Mouse (Mus musculus) gastrocnemius, postnatal 36 days (tissue): Measurements from ENCODE around the gene Mast4. TPM values are rescaled to one million over a fixed set of nuclear protein-coding genes. Genes with fewer than 3 reads are reported as not detected.
A peak's percentile ranks its signal among the peaks of the same experiment; 100 is the strongest.

Source experiments
- DNase-seq, 2 experiments: peaks; one replicate each; pipeline ENCODE4 v3.0.0; 2022
- intact Hi-C: fragments of 180-260 bp; cut with DNase I; formaldehyde crosslinking; loops from one replicate; pipeline ENCODE4 v1.15.1; 2025
- total RNA-seq, 2 experiments: library from RNA; stranded (reverse); gene quantifications; 2 replicates each; pipeline ENCODE4 v1.2.3; 2021

The Mast4 gene
- total RNA-seq, 2 experiments from 2014 or later: 30.8 to 33.7 TPM

GRCm38 (mm10) chr13:102877154-102877553, 457.1 kb downstream of the Mast4 start:
- intact Hi-C loops: no loop called here
- no peak for DNase-seq

- intact Hi-C loops: no loop called here
- no peak for DNase-seq
These were observed 458.8 kb downstream of the Mast4 start for GRCm38 (mm10) chr13:102875520-102875919.

- intact Hi-C loops: no loop called here
- DNase-seq: no peak
These were observed 459.2 kb downstream of the Mast4 start for GRCm38 (mm10) chr13:102875144-102875476.

DNA sequence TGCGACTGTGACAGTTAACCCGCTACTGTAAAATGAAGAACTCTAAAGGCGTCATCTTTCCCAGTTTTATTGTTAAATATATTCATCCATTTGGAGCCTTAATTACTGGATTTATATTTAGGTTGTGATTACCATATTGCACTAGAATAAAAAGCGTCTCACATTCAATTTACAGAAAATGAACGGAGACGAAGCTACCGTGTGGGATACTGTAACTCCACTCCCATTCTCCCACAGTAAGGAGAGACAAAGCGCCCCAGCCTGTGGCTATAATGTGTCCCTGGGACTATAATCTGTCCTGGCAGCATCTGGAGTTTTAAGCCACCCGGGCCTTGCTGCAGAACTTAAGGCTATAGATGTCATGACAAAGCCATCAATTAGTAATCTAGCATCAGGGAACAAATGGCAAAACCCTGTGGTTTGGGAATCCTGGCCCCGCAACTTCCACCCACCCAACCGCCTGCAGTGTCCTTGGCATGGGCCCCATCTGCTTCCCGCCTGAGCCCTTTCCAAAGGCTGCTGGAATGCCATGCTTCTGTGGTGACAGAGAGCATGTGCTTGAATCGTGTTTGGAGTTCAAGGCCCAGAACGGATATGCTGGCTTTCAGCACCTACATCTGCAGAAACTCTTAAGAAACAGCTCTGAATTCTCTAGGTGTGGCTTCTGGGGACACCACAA, 459.7 kb downstream of the Mast4 start:
- intact Hi-C loops: no loop called here
- DNase-seq: peak; percentile 42 to 43

DNA sequence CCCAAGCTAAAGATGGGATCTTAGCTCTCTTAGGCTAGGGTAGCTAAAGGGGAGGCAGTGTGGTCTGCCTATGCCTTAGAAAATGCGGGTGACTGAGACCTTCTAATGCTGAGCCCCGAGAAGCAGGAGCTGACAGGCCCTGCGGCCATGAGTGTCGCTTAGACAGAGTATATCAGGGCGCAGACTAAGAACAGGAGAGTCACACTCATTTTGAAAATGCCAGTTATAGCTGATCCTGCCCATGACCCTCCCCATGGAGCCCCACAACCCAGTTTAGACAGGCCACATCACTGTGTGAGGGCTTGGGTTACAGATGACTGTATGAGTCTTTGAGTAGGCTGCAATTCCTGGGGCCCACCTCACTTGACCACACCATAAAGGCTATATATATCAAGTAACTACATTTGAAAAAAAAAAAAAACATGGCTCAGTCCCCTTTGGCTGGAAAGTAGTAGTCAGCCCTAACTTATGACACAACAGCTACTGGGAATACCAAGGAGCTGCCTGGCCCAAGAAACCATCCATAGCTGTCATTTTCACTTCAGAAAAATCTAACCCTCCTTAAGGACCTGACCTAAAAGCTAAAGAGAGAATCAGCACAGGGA, 460.8 kb downstream of the Mast4 start:
- DNase-seq: no peak
- intact Hi-C loops: no loop called here

GRCm38 (mm10) chr13:102871380-102872104, 462.8 kb downstream of the Mast4 start:
- intact Hi-C loops: no loop called here
- no peak for DNase-seq

GRCm38 (mm10) chr13:102869541-102869940, 464.8 kb downstream of the Mast4 start:
- DNase-seq: no peak
- intact Hi-C loops: no loop called here

GRCm38 (mm10) chr13:102866816-102867215, 467.5 kb downstream of the Mast4 start:
- no peak for DNase-seq
- intact Hi-C loops: no loop called here

DNA sequence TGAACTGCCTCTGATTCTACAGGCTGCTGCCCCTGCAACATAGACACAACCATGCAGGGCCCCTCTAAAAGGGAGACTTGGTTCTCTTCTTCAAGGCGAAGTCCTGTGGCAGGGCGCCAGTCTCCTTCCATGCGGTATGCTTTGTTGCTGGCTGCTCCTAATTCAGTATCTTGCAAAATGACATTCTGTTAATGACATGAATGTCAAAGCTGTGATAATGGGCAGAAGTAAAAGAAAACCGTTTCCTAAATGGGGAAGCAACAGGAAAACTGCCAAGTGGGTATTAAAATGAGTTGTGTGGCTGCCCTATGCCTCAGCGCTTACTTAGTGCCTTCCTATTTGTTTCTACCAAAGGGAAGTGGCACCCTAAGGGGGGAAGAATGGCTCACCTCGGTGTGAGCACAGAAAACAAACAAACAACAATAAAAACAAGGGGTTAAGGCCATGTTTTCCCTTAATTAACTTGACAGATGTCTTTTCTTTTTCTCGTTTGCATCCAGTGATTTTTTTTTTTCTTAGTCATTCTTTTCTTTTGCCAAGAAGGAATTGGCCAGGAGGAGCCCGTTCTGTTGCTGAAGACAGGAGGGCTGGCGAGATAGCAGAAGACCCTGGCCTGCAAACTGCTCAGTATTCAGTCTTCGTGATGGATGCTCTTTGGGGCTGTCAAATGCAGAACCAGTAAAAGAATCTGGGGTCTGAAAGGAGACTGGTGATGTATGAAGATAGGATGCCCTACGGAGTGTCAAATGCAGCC, 468.1 kb downstream of the Mast4 start:
- DNase-seq: no peak
- intact Hi-C loops: no loop called here

GRCm38 (mm10) chr13:102865494-102865893, 468.8 kb downstream of the Mast4 start:
- DNase-seq: no peak
- intact Hi-C loops: no loop called here

GRCm38 (mm10) chr13:102864840-102865239, 469.5 kb downstream of the Mast4 start:
- DNase-seq: no peak
- intact Hi-C loops: no loop called here

DNA sequence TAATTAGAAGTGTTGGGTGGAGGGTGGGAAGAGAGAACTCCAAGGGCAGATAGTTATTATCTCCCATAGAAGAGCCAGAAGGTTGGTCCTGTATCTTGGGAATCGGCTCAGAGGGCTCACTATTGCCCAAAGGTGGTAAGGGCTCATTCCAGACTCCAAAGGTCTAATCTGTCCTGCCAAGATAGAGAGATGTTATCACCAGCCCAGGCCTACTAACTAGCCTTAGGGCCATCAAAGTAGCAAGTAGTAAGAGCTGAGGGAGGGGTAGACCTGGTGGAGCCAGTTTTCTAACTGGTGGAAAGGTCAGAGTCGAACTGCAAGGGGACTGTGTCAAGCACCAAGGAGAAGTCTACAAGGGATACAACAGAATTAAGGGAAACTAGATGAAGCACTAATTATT, 470.2 kb downstream of the Mast4 start:
- intact Hi-C loops: no loop called here
- DNase-seq: no peak

DNA sequence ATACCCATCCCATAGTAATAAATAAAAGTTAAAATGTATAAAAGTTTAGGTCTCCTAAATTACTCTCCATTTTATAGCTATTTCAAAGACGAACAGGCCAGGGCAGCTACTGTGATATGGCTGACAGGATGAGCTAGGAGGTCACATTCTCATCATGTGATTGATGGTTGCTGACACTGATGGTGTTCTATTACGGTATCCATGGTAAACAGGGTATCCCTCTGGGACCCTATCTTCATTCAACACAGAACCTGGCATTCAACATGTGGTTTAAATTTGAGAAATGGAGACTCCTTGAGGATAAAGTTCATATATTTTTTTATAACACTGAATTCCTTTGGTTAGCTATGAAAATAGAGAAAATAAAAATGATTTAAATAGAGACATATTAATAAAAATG, 471.3 kb downstream of the Mast4 start:
- intact Hi-C loops: no loop called here
- DNase-seq: no peak

- no peak for DNase-seq
- intact Hi-C loops: no loop called here
These were observed 471.9 kb downstream of the Mast4 start for GRCm38 (mm10) chr13:102862397-102862796.

GRCm38 (mm10) chr13:102860733-102861132, 473.6 kb downstream of the Mast4 start:
- no peak for DNase-seq
- intact Hi-C loops: no loop called here

- intact Hi-C loops: no loop called here
- no peak for DNase-seq
These were observed 474.2 kb downstream of the Mast4 start for GRCm38 (mm10) chr13:102860135-102860534.

- intact Hi-C loops: no loop called here
- no peak for DNase-seq
These were observed 476.8 kb downstream of the Mast4 start for GRCm38 (mm10) chr13:102857539-102857838.

DNA sequence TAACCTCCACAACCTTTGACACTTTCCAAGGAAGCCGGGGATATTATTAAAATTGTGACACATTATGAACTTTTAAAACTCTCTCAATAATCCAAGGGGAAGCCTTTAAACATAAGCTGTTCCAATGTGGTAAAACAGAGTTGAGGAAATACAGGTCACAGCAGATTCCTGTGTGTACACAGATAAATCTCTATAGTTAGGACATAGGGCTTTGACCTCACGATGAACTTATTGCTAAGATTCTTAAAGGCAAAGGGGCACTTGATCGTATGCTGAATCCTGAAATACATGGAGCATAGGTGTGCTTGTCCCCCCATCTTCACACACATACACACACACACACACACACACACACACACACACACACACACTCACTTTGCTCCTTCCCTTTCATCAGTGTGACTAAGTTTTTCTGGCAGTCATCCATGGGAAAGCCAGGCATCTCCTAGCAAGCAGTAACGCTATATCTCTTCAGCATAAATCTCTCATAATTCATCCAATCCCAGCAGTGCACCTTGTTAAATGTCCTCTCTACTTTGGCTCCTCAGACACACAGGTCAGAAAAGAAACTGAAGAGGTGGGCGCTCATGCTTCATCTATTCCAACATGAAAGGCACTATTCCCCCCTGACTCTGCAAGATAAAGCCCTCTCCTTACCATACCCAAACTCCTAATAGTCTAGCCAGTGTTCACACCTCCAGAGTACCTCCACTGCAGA, 477.3 kb downstream of the Mast4 start:
- intact Hi-C loops: no loop called here
- DNase-seq: no peak

GRCm38 (mm10) chr13:102852865-102853264, 481.4 kb downstream of the Mast4 start:
- DNase-seq: no peak
- intact Hi-C loops: no loop called here

GRCm38 (mm10) chr13:102851253-102851652, 483.0 kb downstream of the Mast4 start:
- intact Hi-C loops: no loop called here
- no peak for DNase-seq

DNA sequence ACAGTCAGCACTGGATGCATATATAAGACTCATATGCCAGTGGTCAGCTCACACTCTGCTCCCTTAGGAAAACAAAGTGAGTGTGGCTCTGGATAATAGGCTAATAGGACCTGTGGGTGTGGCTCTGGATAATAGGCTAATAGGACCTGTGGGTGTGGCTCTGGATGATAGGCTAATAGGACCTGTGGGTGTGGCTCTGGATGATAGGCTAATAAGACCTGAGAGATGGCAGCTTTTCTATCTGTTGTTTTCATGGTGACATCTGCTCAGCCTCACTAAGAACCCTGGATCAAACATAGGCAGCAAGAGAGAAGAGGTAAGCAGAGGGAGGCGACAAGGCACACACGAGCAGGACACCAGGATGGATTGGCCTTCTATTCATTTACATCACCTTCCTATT, 483.7 kb downstream of the Mast4 start:
- DNase-seq: no peak

More for the DNA sequence above, 483.7 kb downstream of the Mast4 start:
- intact Hi-C loops: no loop called here
